15 mouse cellular contexts compared by ENCODE assay signal in genomic region chr8:83175680-83176079, GRCm38 (mm10). TPM values are rescaled to one million over a fixed set of nuclear protein-coding genes. Genes with fewer than 3 reads are reported as not detected.
A peak's percentile ranks its signal among the peaks of the same experiment; 100 is the strongest.
DNase-seq lines count a peak whose midpoint lies in the region; ATAC-seq lines count a peak whose summit lies in the region.
"Had no signal": no experiment of that assay in that cellular context is flagged by ENCODE, and none has a peak within 500 bp of the region (broad histone marks: within the 10 kb centered on the region; RNA-seq: fewer than 3 reads in every experiment).

No protein-coding gene starts in this region.

- H3K4me1 ChIP-seq in hindbrain, embryonic 12.5 days = peaks cover 42% of the 10 kb centered on the region
- no peaks in the 10 kb centered on the region for H3K4me1 ChIP-seq in hindbrain, embryonic 11.5 days (replicated peaks; ENCODE audit: control insufficient read depth, insufficient read depth, low read length)

- H3K36me3 ChIP-seq in hindbrain, embryonic 12.5 days = no peaks in the 10 kb centered on the region
- no peaks in the 10 kb centered on the region for H3K36me3 ChIP-seq in hindbrain, embryonic 11.5 days (ENCODE audit: control insufficient read depth, insufficient read depth, low read length)
- H3K36me3 ChIP-seq: liver, embryonic 13.5 days had no signal

- no peaks in the 10 kb centered on the region for H3K27me3 ChIP-seq in hindbrain, embryonic 12.5 days
- H3K27me3 ChIP-seq in hindbrain, embryonic 11.5 days (ENCODE audit: control insufficient read depth, insufficient read depth, low read length) = no peaks in the 10 kb centered on the region
- H3K27me3 ChIP-seq: liver, embryonic 13.5 days had no signal

- no peak overlapping the region; the same call in 1 of the 2 replicates for H3K27ac ChIP-seq in hindbrain, embryonic 12.5 days
- H3K27ac ChIP-seq in hindbrain, embryonic 11.5 days (ENCODE audit: low read depth, low read length) = no peak overlapping the region
- H3K27ac ChIP-seq: liver, embryonic 13.5 days had no signal

- WGBS in hindbrain, embryonic 12.5 days = 78% methylated on average over 10 of the region's 10 CpGs
- 81% methylated on average over 10 of the region's 10 CpGs for WGBS in hindbrain, embryonic 11.5 days

- no peak for DNase-seq in hindbrain, embryonic 11.5 days (ENCODE audit: low spot score)
- DNase-seq in right cerebral cortex, adult 18-20 months = peak; percentile 37
- no peak for DNase-seq in right cerebral cortex, postnatal 36 days (ENCODE audit: low spot score in 2 of 2)
- DNase-seq in cerebellum, postnatal 25 days = peak; percentile 60 to 72
- DNase-seq in telencephalon, adult 2 months (ENCODE audit: low read depth, low spot score) = peak; percentile 58
- DNase-seq in urinary bladder, postnatal 14 days (ENCODE audit: low spot score) = no peak
- DNase-seq: heart, postnatal 4 days; kidney, adult 9 months; liver, embryonic 13.5 days; lung, postnatal 36 days; thymus, postnatal 25 days had no signal

- H3K4me3 ChIP-seq in hindbrain, embryonic 12.5 days = no peak overlapping the region
- no peak overlapping the region for H3K4me3 ChIP-seq in hindbrain, embryonic 11.5 days (ENCODE audit: low read depth, low read length)
- H3K4me3 ChIP-seq: liver, embryonic 13.5 days; myocyte had no signal

- ATAC-seq in hindbrain, embryonic 12.5 days (ENCODE audit: low FRiP score) = no peak
- ATAC-seq in hindbrain, embryonic 11.5 days (ENCODE audit: low FRiP score) = no peak
- no peak for ATAC-seq in erythroblast, adult 5-6 weeks (replicated peaks; ENCODE audit: low FRiP score, poor library complexity, severe bottlenecking)

- no peak overlapping the region for H3K4me2 ChIP-seq in hindbrain, embryonic 12.5 days (replicated peaks)
- H3K4me2 ChIP-seq in hindbrain, embryonic 11.5 days (replicated peaks; ENCODE audit: low read depth, low read length) = no peak overlapping the region
- H3K4me2 ChIP-seq: liver, embryonic 13.5 days had no signal

- no peaks in the 10 kb centered on the region for H3K9me3 ChIP-seq in hindbrain, embryonic 12.5 days (replicated peaks)
- H3K9me3 ChIP-seq in hindbrain, embryonic 11.5 days (ENCODE audit: control insufficient read depth, low read length) = no peaks in the 10 kb centered on the region
- H3K9me3 ChIP-seq: liver, embryonic 13.5 days had no signal

- H3K9ac ChIP-seq in hindbrain, embryonic 12.5 days = 0 out of 2 replicates have a peak overlapping the region, but pooled peaks have one; percentile 23
- H3K9ac ChIP-seq in hindbrain, embryonic 11.5 days (ENCODE audit: low read depth, low read length) = no peak overlapping the region
- H3K9ac ChIP-seq: liver, embryonic 13.5 days had no signal

RNA-seq across cellular contexts. Expression of gene Gm10645, which starts 9.7 kb away (rescaled TPM):
- 7.5 and 7.9 TPM in 2 replicates for polyA plus RNA-seq in hindbrain, embryonic 12.5 days (2016; fragmentation: Nextera tagmentation; extraction: Ambion mirVana)
- 6.3 and 8.5 TPM in 2 replicates for polyA plus RNA-seq in hindbrain, embryonic 11.5 days (2014; fragmentation: Nextera tagmentation; extraction: Ambion mirVana)
- not detected in 2 replicates for total RNA-seq in erythroblast, adult 5-6 weeks (2015; ENCODE audit: low replicate concordance)
- total RNA-seq in erythroblast, adult 5-6 weeks (2017; ENCODE audit: low replicate concordance) = not detected in 2 replicates
- total RNA-seq: gastrocnemius, adult 18-20 months had no signal

RNA-seq across cellular contexts. Expression of gene Tbc1d9, which starts 10.5 kb away (rescaled TPM):
- polyA plus RNA-seq in hindbrain, embryonic 12.5 days (2016; fragmentation: Nextera tagmentation; extraction: Ambion mirVana) = 14.8 and 16.3 TPM in 2 replicates
- 12.8 and 14.8 TPM in 2 replicates for polyA plus RNA-seq in hindbrain, embryonic 11.5 days (2014; fragmentation: Nextera tagmentation; extraction: Ambion mirVana)
- total RNA-seq in erythroblast, adult 5-6 weeks (2015; ENCODE audit: low replicate concordance) = 2.5 and 2.7 TPM in 2 replicates
- 2.0 and 2.6 TPM in 2 replicates for total RNA-seq in erythroblast, adult 5-6 weeks (2017; ENCODE audit: low replicate concordance)

Comparison
In these comparisons a context has a peak if more than half of its experiments do, and no peak if none do; other contexts are left out.
1. DNase-seq: peak in right cerebral cortex, adult 18-20 months (single experiment), cerebellum, postnatal 25 days (2 of 2) and telencephalon, adult 2 months (single experiment); none in hindbrain, embryonic 11.5 days (single experiment), right cerebral cortex, postnatal 36 days (0 of 2) and urinary bladder, postnatal 14 days (single experiment).